Mouse (Mus musculus): ENCODE measurements around the gene Rgs7bp.

DNA sequence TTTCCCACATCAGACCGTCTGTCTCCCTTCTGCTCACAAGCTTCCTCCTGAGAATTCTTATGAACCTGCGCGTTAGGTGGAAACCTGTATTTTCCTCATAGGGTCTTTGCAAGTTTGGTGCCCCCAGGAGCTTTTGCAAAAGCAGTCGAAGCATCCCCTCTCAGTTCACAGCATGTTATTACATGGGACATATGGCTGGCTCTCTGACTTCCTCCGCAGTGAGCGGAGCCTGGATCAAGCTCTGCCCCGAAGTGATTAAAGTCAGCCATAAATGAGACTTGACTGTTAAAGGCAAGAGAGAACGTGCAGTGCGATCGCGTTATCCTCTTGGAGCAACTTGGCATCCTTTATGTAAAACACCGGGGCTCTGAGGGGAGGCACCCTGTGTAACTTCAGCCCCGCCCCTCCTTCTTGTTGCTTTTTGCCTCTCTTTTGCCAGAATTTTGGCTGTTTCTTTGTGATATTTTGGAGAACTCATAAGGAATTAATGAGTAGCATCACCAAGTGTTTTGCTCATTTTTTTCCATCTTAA lies 66.7 kb downstream of the Rgs7bp start:
- TF ChIP-seq CTCF (IDR thresholded peaks at IDR 0.05; ENCODE audit: borderline replicate concordance, insufficient read depth, low read length) (no peak), POLR2A (IDR thresholded peaks at IDR 0.05; ENCODE audit: low read depth, low read length) (no peak)

All from embryonic fibroblast, embryonic 13.5 days (primary cell).